Mouse (Mus musculus): ENCODE data around the gene P2ry1. TPM values are rescaled to one million over a fixed set of nuclear protein-coding genes. Genes with fewer than 3 reads are reported as not detected.
A peak's percentile ranks its signal among the peaks of the same experiment; 100 is the strongest.

P2ry1 gene
- 5.9 and 6.4 TPM in 2 replicates for polyA plus RNA-seq (2014; fragmentation: Nextera tagmentation; extraction: Ambion mirVana)

DNA sequence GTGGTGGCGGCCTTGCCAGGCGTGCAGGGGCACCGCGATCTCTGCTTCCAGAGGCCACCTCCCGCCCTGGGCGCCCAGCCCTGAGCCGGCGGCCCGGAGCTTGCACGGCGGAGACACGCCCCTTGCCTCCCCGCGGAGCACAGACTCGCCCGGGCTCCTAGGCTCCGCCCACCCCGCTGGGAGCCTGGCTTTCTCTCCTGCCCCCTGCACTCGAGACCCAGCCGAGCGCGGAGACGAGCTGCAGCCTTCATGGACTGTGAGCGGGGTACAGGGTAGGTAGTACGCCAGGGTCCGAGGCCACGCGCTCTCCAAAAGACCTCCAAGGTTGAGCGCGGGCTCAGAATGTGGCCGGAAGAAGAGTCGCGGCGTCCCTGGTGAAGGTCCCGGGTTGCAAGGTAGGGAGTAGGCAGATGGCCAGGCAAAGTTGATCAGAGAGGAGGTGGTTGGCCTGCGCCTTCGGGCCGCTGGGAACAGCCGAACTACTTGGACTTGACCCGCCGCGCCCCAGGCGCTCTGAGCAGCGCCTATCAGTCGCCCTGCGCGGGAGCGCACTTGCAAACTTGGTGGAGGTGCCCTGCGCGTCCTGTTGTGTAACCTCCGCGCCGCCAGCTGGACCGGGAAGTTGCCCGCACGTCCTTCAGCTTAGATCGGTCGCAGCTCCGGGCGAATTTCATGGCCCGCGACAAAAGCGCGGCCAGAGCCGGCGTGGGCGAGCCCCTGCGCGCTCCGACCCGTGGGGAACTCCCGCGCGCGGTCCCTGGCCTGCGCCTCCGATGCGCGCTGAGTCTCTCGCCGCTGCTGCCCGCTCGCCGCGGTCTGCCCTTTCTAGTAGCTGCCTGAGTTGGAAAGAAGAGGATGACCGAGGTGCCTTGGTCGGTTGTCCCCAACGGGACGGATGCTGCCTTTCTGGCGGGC, at the start of gene P2ry1:
TSS of gene P2ry1 (plus strand) at position 209 of the 915 bp plus-strand sequence.
- no peak within 1 kb of the TSS for H3K27ac ChIP-seq (replicated peaks; ENCODE audit: low read depth, low read length)
- ATAC-seq (ENCODE audit: low read depth), result peak; percentile 98
- no peaks in the 10 kb centered on the region for H3K4me1 ChIP-seq (ENCODE audit: control insufficient read depth, insufficient read depth, low read length)

DNA sequence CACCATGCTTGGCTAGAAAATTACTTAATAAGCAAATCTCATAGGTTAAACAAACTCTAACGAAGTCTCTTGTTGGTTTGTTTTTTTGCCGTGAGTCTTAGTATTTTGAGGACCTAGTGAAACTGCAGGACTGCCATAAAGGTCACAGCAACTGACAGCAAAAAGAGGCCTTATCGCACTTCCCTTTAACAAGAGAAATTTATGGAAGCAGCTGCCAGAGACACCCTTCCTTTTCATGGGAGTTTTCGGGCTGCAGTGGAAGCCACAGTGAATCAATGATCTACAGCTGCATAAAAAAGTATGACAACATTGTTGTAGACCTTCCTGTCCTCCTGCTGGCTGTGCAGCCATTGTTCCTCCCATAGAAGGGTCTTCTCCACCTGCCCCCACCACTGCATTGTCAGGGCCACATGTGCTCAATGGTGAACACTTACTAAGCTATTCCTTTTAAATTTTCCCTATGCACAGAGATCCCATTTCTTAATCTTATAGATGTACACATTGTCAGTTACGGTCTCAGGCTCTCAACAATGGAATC, 49.3 kb upstream of the P2ry1 start:
- 82% methylated on average over 5 of the region's 5 CpGs for whole genome bisulfite sequencing
- H3K36me3 ChIP-seq (ENCODE audit: control insufficient read depth, insufficient read depth, low read length), result no peaks in the 10 kb centered on the region
- no peak overlapping the region for H3K9ac ChIP-seq (ENCODE audit: low read depth, low read length)
- no peaks in the 10 kb centered on the region for H3K9me3 ChIP-seq (ENCODE audit: control insufficient read depth, low read length)
- ATAC-seq (ENCODE audit: low read depth), result no peak
- DNase-seq (ENCODE audit: low spot score), result no peak
- H3K4me1 ChIP-seq (ENCODE audit: control insufficient read depth, insufficient read depth, low read length), result no peaks in the 10 kb centered on the region
- H3K4me3 ChIP-seq (ENCODE audit: low read depth, low read length), result no peak overlapping the region
- H3K27ac ChIP-seq (replicated peaks; ENCODE audit: low read depth, low read length), result no peak overlapping the region
- H3K27me3 ChIP-seq (replicated peaks; ENCODE audit: control insufficient read depth, insufficient read depth, low read length), result no peaks in the 10 kb centered on the region
- H3K4me2 ChIP-seq (ENCODE audit: low read depth, low read length), result no peak overlapping the region

More for the DNA sequence above, at the start of gene P2ry1:
- H3K36me3 ChIP-seq (ENCODE audit: control insufficient read depth, insufficient read depth, low read length), result 0 out of 2 replicates have a peak, but pooled peaks cover 4% of the 10 kb centered on the region
- peaks cover 13% of the 10 kb centered on the region for H3K27me3 ChIP-seq (replicated peaks; ENCODE audit: control insufficient read depth, insufficient read depth, low read length)
- DNase-seq (ENCODE audit: low spot score), result peak; percentile 92
- peak within 1 kb of the TSS; percentile 70 for H3K9ac ChIP-seq (ENCODE audit: low read depth, low read length)
- under 1% methylated on average over 73 of the region's 90 CpGs for WGBS
- peak within 1 kb of the TSS; percentile 80 for H3K4me3 ChIP-seq (ENCODE audit: low read depth, low read length)
- H3K9me3 ChIP-seq (ENCODE audit: control insufficient read depth, low read length), result no peaks in the 10 kb centered on the region
- H3K4me2 ChIP-seq (ENCODE audit: low read depth, low read length), result peak within 1 kb of the TSS; percentile 94

DNA sequence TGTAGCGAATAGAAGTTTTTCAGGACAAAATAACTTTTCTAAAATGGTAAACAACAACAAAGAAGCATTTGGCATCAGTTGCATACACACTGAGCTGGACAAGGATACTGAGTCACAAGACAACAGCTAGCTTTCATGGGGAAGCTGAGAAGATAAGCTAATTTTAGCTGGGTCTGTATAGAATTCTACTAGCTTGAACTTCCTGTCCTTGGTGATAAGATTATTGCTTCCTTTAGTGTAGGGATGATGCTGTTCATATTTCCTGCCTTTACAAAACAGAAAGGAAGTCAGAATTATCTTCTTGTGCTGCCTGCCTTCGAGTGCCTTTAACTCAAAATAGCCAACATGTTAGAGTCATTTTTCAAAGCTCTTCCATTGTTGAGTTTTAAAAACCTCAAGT, 48.5 kb upstream of the P2ry1 start:
- DNase-seq (ENCODE audit: low spot score) (no peak), ATAC-seq (ENCODE audit: low read depth) (no peak)
- no peaks in the 10 kb centered on the region for H3K9me3 ChIP-seq (ENCODE audit: control insufficient read depth, low read length)
- 73% methylated on average over 2 of the region's 2 CpGs for WGBS
- H3K4me2 ChIP-seq (ENCODE audit: low read depth, low read length), result no peak overlapping the region
- no peaks in the 10 kb centered on the region for H3K27me3 ChIP-seq (replicated peaks; ENCODE audit: control insufficient read depth, insufficient read depth, low read length)
- H3K27ac ChIP-seq (replicated peaks; ENCODE audit: low read depth, low read length), result no peak overlapping the region
- no peak overlapping the region for H3K9ac ChIP-seq (ENCODE audit: low read depth, low read length)
- no peaks in the 10 kb centered on the region for H3K4me1 ChIP-seq (ENCODE audit: control insufficient read depth, insufficient read depth, low read length)
- H3K4me3 ChIP-seq (ENCODE audit: low read depth, low read length), result no peak overlapping the region
- no peaks in the 10 kb centered on the region for H3K36me3 ChIP-seq (ENCODE audit: control insufficient read depth, insufficient read depth, low read length)

DNA sequence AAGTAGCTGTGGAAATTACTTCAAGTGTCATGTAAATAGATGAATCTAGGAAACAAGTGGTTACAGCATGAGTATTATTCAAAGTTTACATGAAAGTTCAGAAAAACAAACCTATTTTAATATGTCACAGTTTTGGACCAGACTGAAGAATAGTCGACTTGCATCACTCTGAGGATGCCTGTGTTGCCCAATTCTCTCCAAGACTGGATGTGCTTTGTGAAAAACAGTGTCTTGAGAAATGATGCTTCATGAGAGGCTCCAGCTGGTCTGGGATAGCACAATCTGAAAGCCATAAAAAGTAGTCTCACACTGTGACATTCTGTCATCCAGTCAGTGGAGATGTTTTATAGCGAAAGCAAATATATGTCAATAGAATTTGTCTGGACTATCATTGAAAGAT, 43.8 kb upstream of the P2ry1 start:
- H3K4me3 ChIP-seq (ENCODE audit: low read depth, low read length), result no peak overlapping the region
- ATAC-seq (ENCODE audit: low read depth) (no peak), DNase-seq (ENCODE audit: low spot score) (no peak)
- 82% methylated on average over 2 of the region's 2 CpGs for WGBS
- H3K27me3 ChIP-seq (replicated peaks; ENCODE audit: control insufficient read depth, insufficient read depth, low read length), result no peaks in the 10 kb centered on the region
- no peak overlapping the region for H3K9ac ChIP-seq (ENCODE audit: low read depth, low read length)
- no peaks in the 10 kb centered on the region for H3K4me1 ChIP-seq (ENCODE audit: control insufficient read depth, insufficient read depth, low read length)
- H3K36me3 ChIP-seq (ENCODE audit: control insufficient read depth, insufficient read depth, low read length), result no peaks in the 10 kb centered on the region
- H3K4me2 ChIP-seq (ENCODE audit: low read depth, low read length), result no peak overlapping the region
- no peak overlapping the region for H3K27ac ChIP-seq (replicated peaks; ENCODE audit: low read depth, low read length)
- H3K9me3 ChIP-seq (ENCODE audit: control insufficient read depth, low read length), result no peaks in the 10 kb centered on the region

DNA sequence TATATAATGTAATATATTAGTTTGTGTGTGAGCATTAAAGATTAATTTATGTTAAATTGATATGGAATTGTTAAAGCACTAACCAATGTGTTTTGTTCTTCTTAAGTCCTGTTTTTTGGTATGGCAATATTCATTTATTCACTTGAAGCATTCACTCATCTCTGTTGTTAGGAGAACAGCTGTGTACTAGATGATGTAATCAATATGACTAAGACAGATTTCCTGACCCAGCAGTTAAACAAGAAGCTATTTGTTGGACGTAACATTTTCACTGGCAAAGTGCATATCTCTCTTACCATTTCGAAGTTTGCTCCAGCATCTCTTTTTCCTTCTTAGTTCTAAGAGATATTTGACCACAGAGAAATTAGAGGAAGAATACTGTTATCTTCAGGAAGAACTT, 37.5 kb upstream of the P2ry1 start:
- Histone ChIP-seq H3K9ac (ENCODE audit: low read depth, low read length) (no peak overlapping the region), H3K27me3 (replicated peaks; ENCODE audit: control insufficient read depth, insufficient read depth, low read length) (no peaks in the 10 kb centered on the region), H3K36me3 (ENCODE audit: control insufficient read depth, insufficient read depth, low read length) (no peaks in the 10 kb centered on the region), H3K4me1 (ENCODE audit: control insufficient read depth, insufficient read depth, low read length) (no peaks in the 10 kb centered on the region), H3K27ac (replicated peaks; ENCODE audit: low read depth, low read length) (no peak overlapping the region), H3K4me2 (ENCODE audit: low read depth, low read length) (no peak overlapping the region), H3K9me3 (ENCODE audit: control insufficient read depth, low read length) (no peaks in the 10 kb centered on the region), H3K4me3 (ENCODE audit: low read depth, low read length) (no peak overlapping the region)
- WGBS, result 66% methylated on average over 2 of the region's 2 CpGs
- ATAC-seq (ENCODE audit: low read depth) (no peak), DNase-seq (ENCODE audit: low spot score) (no peak)

DNA sequence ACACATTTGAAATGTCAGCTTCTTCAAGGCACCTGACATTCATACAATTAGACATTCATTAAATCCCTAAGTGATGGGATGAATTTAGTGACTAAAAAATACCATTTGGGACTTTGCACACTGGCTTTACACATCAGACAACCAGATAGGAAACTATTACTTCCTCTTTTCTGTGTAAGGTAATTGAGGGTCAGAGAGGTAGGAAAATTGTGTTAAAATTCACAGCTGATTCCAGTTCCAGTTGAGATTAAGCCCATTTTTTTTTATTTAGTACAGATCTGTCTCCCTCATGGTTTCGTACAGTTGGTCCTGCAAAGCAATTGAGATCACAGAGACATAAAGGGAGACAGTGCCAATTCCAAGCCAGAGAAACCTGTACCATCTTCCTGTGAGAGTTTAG, 27.7 kb upstream of the P2ry1 start:
- Histone ChIP-seq H3K36me3 (ENCODE audit: control insufficient read depth, insufficient read depth, low read length) (no peaks in the 10 kb centered on the region), H3K27ac (replicated peaks; ENCODE audit: low read depth, low read length) (no peak overlapping the region), H3K4me3 (ENCODE audit: low read depth, low read length) (no peak overlapping the region), H3K27me3 (replicated peaks; ENCODE audit: control insufficient read depth, insufficient read depth, low read length) (no peaks in the 10 kb centered on the region), H3K4me2 (ENCODE audit: low read depth, low read length) (no peak overlapping the region), H3K4me1 (ENCODE audit: control insufficient read depth, insufficient read depth, low read length) (no peaks in the 10 kb centered on the region), H3K9ac (ENCODE audit: low read depth, low read length) (no peak overlapping the region), H3K9me3 (ENCODE audit: control insufficient read depth, low read length) (no peaks in the 10 kb centered on the region)
- DNase-seq (ENCODE audit: low spot score) (no peak), ATAC-seq (ENCODE audit: low read depth) (no peak)
- WGBS, result 76% methylated on average over 1 of the region's 1 CpGs

DNA sequence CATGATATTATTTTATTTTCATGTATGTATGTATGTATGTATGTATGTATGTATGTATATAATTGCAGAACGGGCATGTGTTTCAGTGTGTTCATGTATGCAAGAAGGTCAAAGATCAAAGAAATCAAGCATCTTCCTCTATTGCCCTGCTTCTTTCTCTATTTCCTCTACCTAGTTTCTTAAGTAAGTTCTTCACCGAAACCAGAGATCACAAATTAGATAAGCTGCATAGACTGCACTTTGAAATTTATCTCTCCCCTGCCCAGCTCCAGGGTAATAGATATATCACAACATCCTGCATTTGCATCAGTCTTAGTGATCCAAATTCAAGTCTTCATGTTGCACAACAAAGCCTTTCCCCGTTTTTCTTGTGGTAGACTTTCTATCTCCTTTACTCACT, 20.5 kb upstream of the P2ry1 start:
- Histone ChIP-seq H3K36me3 (ENCODE audit: control insufficient read depth, insufficient read depth, low read length) (no peaks in the 10 kb centered on the region), H3K9me3 (ENCODE audit: control insufficient read depth, low read length) (no peaks in the 10 kb centered on the region), H3K4me3 (ENCODE audit: low read depth, low read length) (no peak overlapping the region), H3K27ac (replicated peaks; ENCODE audit: low read depth, low read length) (no peak overlapping the region), H3K4me1 (ENCODE audit: control insufficient read depth, insufficient read depth, low read length) (no peaks in the 10 kb centered on the region), H3K27me3 (replicated peaks; ENCODE audit: control insufficient read depth, insufficient read depth, low read length) (no peaks in the 10 kb centered on the region), H3K4me2 (ENCODE audit: low read depth, low read length) (no peak overlapping the region), H3K9ac (ENCODE audit: low read depth, low read length) (no peak overlapping the region)
- WGBS, result 79% methylated on average over 3 of the region's 3 CpGs
- ATAC-seq (ENCODE audit: low read depth) (no peak), DNase-seq (ENCODE audit: low spot score) (no peak)

DNA sequence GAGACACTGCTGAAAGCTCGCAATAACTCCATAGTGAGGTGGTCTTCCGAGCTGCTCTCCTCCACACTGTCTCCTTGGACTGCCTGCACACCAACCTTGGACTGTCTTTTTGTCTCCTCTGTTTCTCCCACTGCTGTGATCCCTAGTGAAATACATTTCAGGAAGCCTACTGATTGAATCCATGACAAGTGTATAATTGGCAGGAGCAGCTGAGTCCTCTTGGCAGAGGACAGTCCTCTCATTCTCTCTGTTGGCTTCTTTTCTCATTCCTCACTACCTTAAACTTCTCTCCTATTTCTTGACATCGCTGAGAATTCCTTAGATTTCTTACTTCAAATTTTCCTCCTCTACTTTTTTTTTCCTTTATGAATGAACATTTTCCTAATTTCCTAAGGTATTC, 4.5 kb upstream of the P2ry1 start:
- no peak overlapping the region for H3K9ac ChIP-seq (ENCODE audit: low read depth, low read length)
- H3K27ac ChIP-seq (replicated peaks; ENCODE audit: low read depth, low read length), result no peak overlapping the region
- H3K27me3 ChIP-seq (replicated peaks; ENCODE audit: control insufficient read depth, insufficient read depth, low read length), result no peaks in the 10 kb centered on the region
- ATAC-seq (ENCODE audit: low read depth) (no peak), DNase-seq (ENCODE audit: low spot score) (no peak)
- no peak overlapping the region for H3K4me3 ChIP-seq (ENCODE audit: low read depth, low read length)
- H3K9me3 ChIP-seq (ENCODE audit: control insufficient read depth, low read length), result no peaks in the 10 kb centered on the region
- WGBS, result 72% methylated on average over 3 of the region's 3 CpGs
- H3K4me1 ChIP-seq (ENCODE audit: control insufficient read depth, insufficient read depth, low read length), result no peaks in the 10 kb centered on the region
- H3K4me2 ChIP-seq (ENCODE audit: low read depth, low read length), result no peak overlapping the region
- no peaks in the 10 kb centered on the region for H3K36me3 ChIP-seq (ENCODE audit: control insufficient read depth, insufficient read depth, low read length)

DNA sequence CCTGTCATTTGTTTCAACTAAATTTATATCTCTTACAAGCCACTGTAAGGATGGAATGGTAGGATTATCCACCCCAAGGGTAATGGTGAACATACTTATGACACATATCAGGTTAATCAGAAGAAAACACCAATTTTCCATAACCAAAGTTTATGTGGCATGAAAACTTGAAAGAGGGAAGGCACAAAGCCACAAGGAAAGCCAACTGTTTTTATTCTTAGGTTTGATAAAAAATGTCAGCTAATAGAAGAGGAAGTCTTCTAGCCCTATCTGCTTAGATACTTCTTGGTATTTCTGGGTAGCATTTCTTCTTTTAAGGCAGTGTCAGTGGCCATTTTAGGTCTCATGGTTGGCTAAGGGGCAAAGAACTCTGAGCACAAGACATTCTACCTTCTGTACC, 2.9 kb upstream of the P2ry1 start:
- H3K27me3 ChIP-seq (replicated peaks; ENCODE audit: control insufficient read depth, insufficient read depth, low read length), result peaks cover 11% of the 10 kb centered on the region

More for the DNA sequence above, 2.9 kb upstream of the P2ry1 start:
- no peaks in the 10 kb centered on the region for H3K36me3 ChIP-seq (ENCODE audit: control insufficient read depth, insufficient read depth, low read length)
- no peaks in the 10 kb centered on the region for H3K9me3 ChIP-seq (ENCODE audit: control insufficient read depth, low read length)
- H3K4me3 ChIP-seq (ENCODE audit: low read depth, low read length), result no peak overlapping the region
- H3K9ac ChIP-seq (ENCODE audit: low read depth, low read length), result no peak overlapping the region
- no peak for DNase-seq (ENCODE audit: low spot score)
- no peak for ATAC-seq (ENCODE audit: low read depth)
- H3K4me1 ChIP-seq (ENCODE audit: control insufficient read depth, insufficient read depth, low read length), result no peaks in the 10 kb centered on the region
- no peak overlapping the region for H3K27ac ChIP-seq (replicated peaks; ENCODE audit: low read depth, low read length)
- H3K4me2 ChIP-seq (ENCODE audit: low read depth, low read length), result no peak overlapping the region
